14 mouse cellular contexts compared by ENCODE assay signal in the genomic region with DNA sequence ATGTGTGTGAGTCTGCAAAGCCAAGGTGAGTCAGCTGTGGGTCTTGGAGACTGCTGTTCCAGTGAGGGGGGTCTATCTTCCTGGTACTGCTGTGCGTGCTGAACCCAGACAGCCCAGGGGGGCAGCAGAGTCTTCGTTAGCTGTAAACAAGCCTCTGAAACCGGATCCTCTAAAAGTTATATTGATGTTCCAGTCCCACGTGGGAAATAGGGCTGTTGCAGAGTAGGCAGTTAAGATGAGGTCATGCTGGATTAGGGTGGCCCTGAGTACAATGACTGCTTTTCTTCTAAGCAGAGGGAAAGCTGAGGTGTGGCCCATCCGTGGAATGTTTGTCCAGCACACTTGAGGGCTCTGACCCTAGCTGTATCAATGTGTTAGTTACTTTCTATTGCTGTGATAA. TPM values are rescaled to one million over a fixed set of nuclear protein-coding genes. Genes with fewer than 3 reads are reported as not detected.
DNase-seq lines count a peak whose midpoint lies in the region; ATAC-seq and TF ChIP-seq lines count a peak whose summit lies in the region.
"Had no signal": no experiment of that assay in that cellular context is flagged by ENCODE, and none has a peak within 500 bp of the region (broad histone marks: within the 10 kb centered on the region; RNA-seq: fewer than 3 reads in every experiment).

No protein-coding gene starts in this region.

- no peak overlapping the region for H3K9ac ChIP-seq in kidney, postnatal 0 days (ENCODE audit: low read depth, low read length)
- H3K9ac ChIP-seq: heart, embryonic 13.5 days; hindbrain, embryonic 14.5 days had no signal

- no peak overlapping the region for H3K4me3 ChIP-seq in kidney, postnatal 0 days (replicated peaks; ENCODE audit: low read depth, low read length)
- H3K4me3 ChIP-seq: heart, embryonic 13.5 days had no signal

- 7% methylated on average over 5 of the region's 5 CpGs for WGBS in kidney, postnatal 0 days

- ATAC-seq in kidney, postnatal 0 days (replicated peaks; ENCODE audit: low FRiP score, low read depth) = no peak; the same call in 1 of the 2 replicates

- H3K4me2 ChIP-seq in kidney, postnatal 0 days (ENCODE audit: low read length) = no peak overlapping the region
- H3K4me2 ChIP-seq: heart, embryonic 13.5 days; hindbrain, embryonic 14.5 days had no signal

- no peak overlapping the region for H3K27ac ChIP-seq in kidney, postnatal 0 days
- H3K27ac ChIP-seq: heart, embryonic 13.5 days; hindbrain, embryonic 14.5 days; macrophage had no signal

- H3K36me3 ChIP-seq in kidney, postnatal 0 days (ENCODE audit: insufficient read depth, low read length) = no peaks in the 10 kb centered on the region
- H3K36me3 ChIP-seq: heart, embryonic 13.5 days had no signal

- no peak for TF ChIP-seq CTCF in kidney, postnatal 0 days (IDR thresholded peaks at IDR 0.05; ENCODE audit: low read depth)

- no peaks in the 10 kb centered on the region for H3K27me3 ChIP-seq in kidney, postnatal 0 days (ENCODE audit: insufficient read depth, low read length)
- H3K27me3 ChIP-seq: heart, embryonic 13.5 days had no signal

- no peaks in the 10 kb centered on the region for H3K9me3 ChIP-seq in kidney, postnatal 0 days (replicated peaks; ENCODE audit: low read length)
- H3K9me3 ChIP-seq: heart, embryonic 13.5 days had no signal

- peak; percentile 40 for DNase-seq in kidney, postnatal 0 days (ENCODE audit: low spot score)
- DNase-seq in kidney, postnatal 14 days = no peak
- DNase-seq in R1 (ENCODE audit: low read depth, low spot score) = peak; percentile 57
- peak; percentile 10 for DNase-seq in hindlimb bud, embryonic 11.5 days (ENCODE audit: extremely low spot score, low read depth, low spot score)
- DNase-seq in skeletal muscle tissue, adult 2 months (ENCODE audit: low read depth, low spot score) = peak; percentile 5
- no peak for DNase-seq in MN1 (ENCODE audit: low spot score)
- no peak for DNase-seq in kidney, postnatal 4 days
- DNase-seq in c-Kit-positive CD71-positive TER-119-positive erythroid progenitor cells, embryonic 14.5 days (ENCODE audit: low spot score) = no peak
- DNase-seq: kidney, postnatal 36 days; spleen, adult 18-20 months; thymus, postnatal 25 days had no signal

- no peaks in the 10 kb centered on the region for H3K4me1 ChIP-seq in kidney, postnatal 0 days (replicated peaks; ENCODE audit: insufficient read depth, low read length)
- H3K4me1 ChIP-seq: heart, embryonic 13.5 days had no signal

RNA-seq across cellular contexts. Expression of a gene that starts 27.2 kb away (rescaled TPM):
- polyA plus RNA-seq in kidney, postnatal 0 days (2015; fragmentation: Nextera tagmentation; extraction: Ambion mirVana) = 145 and 158 TPM in 2 replicates

RNA-seq across cellular contexts. Expression of a gene that starts 27.5 kb away (rescaled TPM):
- not detected in 2 replicates for polyA plus RNA-seq in kidney, postnatal 0 days (2015; fragmentation: Nextera tagmentation; extraction: Ambion mirVana)
- polyA plus RNA-seq: heart, embryonic 13.5 days; hindbrain, embryonic 14.5 days; macrophage had no signal

Comparison
In these comparisons a context has a peak if more than half of its experiments do, and no peak if none do; other contexts are left out.
1. DNase-seq: peak in kidney, postnatal 0 days (single experiment), R1 (single experiment), hindlimb bud, embryonic 11.5 days (single experiment) and skeletal muscle tissue, adult 2 months (single experiment); none in kidney, postnatal 14 days (single experiment), MN1 (single experiment), kidney, postnatal 4 days (0 of 2) and c-Kit-positive CD71-positive TER-119-positive erythroid progenitor cells, embryonic 14.5 days (single experiment).